Mouse (Mus musculus) left cerebral cortex, postnatal 10 days (tissue): ENCODE measurements at regions not wholly inside any gene's neighbourhood (a gene's known extent, or its start where the extent isn't known, plus 50 kb on each side); places are given as distances from the start of the nearest gene placed in this dataset.
A peak's percentile ranks its signal among the peaks of the same experiment; 100 is the strongest.

Experiments used
- DNase-seq, 2 experiments: peaks; one replicate each; pipeline ENCODE4 v3.0.0; 2021 to 2022; ENCODE audit warnings: low spot score in 2 of 2, mixed read lengths in 1 of 2; ENCODE audit errors: extremely low spot score in 1 of 2
- intact Hi-C: fragments of 180-260 bp; cut with DNase I; formaldehyde crosslinking; loops from one replicate; pipeline ENCODE4 v1.15.1; 2025

- DNase-seq, result no peak
- intact Hi-C loops, result no loop called here
Measured at GRCm38 (mm10) chr11:31721908-31722307, 50.2 kb upstream of the Bod1 start.

GRCm38 (mm10) chr11:31724506-31724905 lies 52.8 kb upstream of the Bod1 start:
- DNase-seq, result no peak
- intact Hi-C loops, result no loop called here

- no peak for DNase-seq
- intact Hi-C loops, result no loop called here
Measured at GRCm38 (mm10) chr11:31725936-31726647, 54.4 kb upstream of the Bod1 start.

GRCm38 (mm10) chr11:31727289-31727688 lies 55.6 kb upstream of the Bod1 start:
- DNase-seq, result no peak
- intact Hi-C loops, result no loop called here

GRCm38 (mm10) chr11:31729728-31730127 lies 58.0 kb upstream of the Bod1 start:
- intact Hi-C loops, result no loop called here
- DNase-seq, result no peak

- DNase-seq, result no peak
- intact Hi-C loops, result no loop called here
Measured at GRCm38 (mm10) chr11:31730181-31730580, 58.5 kb upstream of the Bod1 start.

- no peak for DNase-seq
- intact Hi-C loops, result no loop called here
Measured at GRCm38 (mm10) chr11:31730680-31731079, 59.0 kb upstream of the Bod1 start.

- no peak for DNase-seq
- intact Hi-C loops, result no loop called here
Measured at GRCm38 (mm10) chr11:31731459-31731858, 59.8 kb upstream of the Bod1 start.

GRCm38 (mm10) chr11:31732342-31732741 lies 60.7 kb upstream of the Bod1 start:
- DNase-seq, result no peak
- intact Hi-C loops, result no loop called here

- intact Hi-C loops, result no loop called here
- DNase-seq, result no peak
Measured at GRCm38 (mm10) chr11:31732958-31733357, 61.3 kb upstream of the Bod1 start.

- no peak for DNase-seq
- intact Hi-C loops, result no loop called here
Measured at GRCm38 (mm10) chr11:31734091-31734490, 62.4 kb upstream of the Bod1 start.

- DNase-seq, result no peak
- intact Hi-C loops, result no loop called here
Measured at GRCm38 (mm10) chr11:31735257-31735656, 63.6 kb upstream of the Bod1 start.

- no peak for DNase-seq
- intact Hi-C loops, result no loop called here
Measured at GRCm38 (mm10) chr11:31736086-31736485, 64.4 kb upstream of the Bod1 start.

GRCm38 (mm10) chr11:31736556-31737089 lies 64.9 kb upstream of the Bod1 start:
- no peak for DNase-seq
- intact Hi-C loops, result no loop called here

- intact Hi-C loops, result no loop called here
- no peak for DNase-seq
Measured at GRCm38 (mm10) chr11:31738148-31739021, 66.7 kb upstream of the Bod1 start.

GRCm38 (mm10) chr11:31740409-31740808 lies 68.7 kb upstream of the Bod1 start:
- no peak for DNase-seq
- intact Hi-C loops, result no loop called here

- DNase-seq, result no peak
- intact Hi-C loops, result no loop called here
Measured at GRCm38 (mm10) chr11:31742160-31742559, 70.5 kb upstream of the Bod1 start.

- DNase-seq, result peak in 1 of 2 experiments; percentile 68
Measured at GRCm38 (mm10) chr11:31744076-31744785, 72.5 kb upstream of the Bod1 start.

More at GRCm38 (mm10) chr11:31744076-31744785, 72.5 kb upstream of the Bod1 start:
- intact Hi-C loops, result no loop called here
